Mouse (Mus musculus): ENCODE measurements around the gene Doc2a.

Doc2a gene

GRCm38 (mm10) chr7:126823202-126823711 lies 24.0 kb upstream of the Doc2a start:
- no peak for DNase-seq (ENCODE audit: low read depth, low spot score)

- DNase-seq (ENCODE audit: low read depth, low spot score) = no peak
These were observed 23.3 kb upstream of the Doc2a start for GRCm38 (mm10) chr7:126823940-126824339.

GRCm38 (mm10) chr7:126825403-126825802 lies 21.8 kb upstream of the Doc2a start:
- no peak for DNase-seq (ENCODE audit: low read depth, low spot score)

GRCm38 (mm10) chr7:126825952-126826351 lies 21.3 kb upstream of the Doc2a start:
- no peak for DNase-seq (ENCODE audit: low read depth, low spot score)

- DNase-seq (ENCODE audit: low read depth, low spot score) = no peak
These were observed 15.7 kb upstream of the Doc2a start, which contains the start of gene 4930451I11Rik for GRCm38 (mm10) chr7:126831539-126831938. 4930451I11Rik (minus strand) TSS chr7:126831639.

GRCm38 (mm10) chr7:126832036-126832598 lies 15.1 kb upstream of the Doc2a start:
- peak; percentile 84 for DNase-seq (ENCODE audit: low read depth, low spot score)

DNA sequence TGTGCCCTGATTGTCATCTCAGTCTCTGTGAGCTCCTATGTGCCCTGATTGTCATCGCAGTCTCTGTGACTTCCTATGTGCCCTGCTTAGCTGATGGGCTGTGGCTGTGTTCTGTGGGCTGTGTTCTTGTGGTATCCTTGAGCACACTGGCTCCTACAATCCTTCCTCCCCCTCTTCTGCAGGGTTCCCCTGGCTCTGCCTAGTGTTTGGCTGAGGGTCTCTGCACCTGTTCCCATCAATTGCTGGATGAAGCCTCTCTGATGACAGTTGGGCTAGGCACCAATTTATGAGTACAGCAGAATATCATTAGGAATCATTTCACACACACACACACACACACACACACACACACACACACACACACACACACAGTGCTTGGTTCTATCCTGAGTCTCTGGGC lies 13.9 kb upstream of the Doc2a start:
- DNase-seq (ENCODE audit: low read depth, low spot score) = no peak

DNA sequence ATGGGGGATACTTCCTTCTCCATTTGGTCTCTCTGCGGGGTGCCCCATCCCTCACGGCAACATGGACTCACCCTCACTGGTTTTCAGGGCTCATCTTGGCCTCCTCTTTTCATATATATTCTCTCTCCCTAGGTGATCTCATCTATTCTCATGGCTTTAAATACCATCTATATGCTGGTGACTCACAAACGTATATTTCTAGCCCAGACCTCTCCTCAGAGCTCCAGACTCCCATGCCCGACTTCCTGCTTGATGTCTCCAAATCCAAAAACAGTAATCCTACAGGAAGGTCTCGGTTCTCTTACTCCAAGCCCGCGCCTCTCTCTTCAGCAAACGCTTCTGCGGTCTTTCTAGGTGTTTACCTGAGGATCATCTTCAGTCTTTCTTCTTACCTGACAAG lies 3.9 kb upstream of the Doc2a start:
- no peak for DNase-seq (ENCODE audit: low read depth, low spot score)

GRCm38 (mm10) chr7:126845516-126845915 lies 1.7 kb upstream of the Doc2a start:
- no peak for DNase-seq (ENCODE audit: low read depth, low spot score)

- DNase-seq (ENCODE audit: low read depth, low spot score) = peak; percentile 65
These were observed 494 bp downstream of the Doc2a start for GRCm38 (mm10) chr7:126847421-126848398.

DNA sequence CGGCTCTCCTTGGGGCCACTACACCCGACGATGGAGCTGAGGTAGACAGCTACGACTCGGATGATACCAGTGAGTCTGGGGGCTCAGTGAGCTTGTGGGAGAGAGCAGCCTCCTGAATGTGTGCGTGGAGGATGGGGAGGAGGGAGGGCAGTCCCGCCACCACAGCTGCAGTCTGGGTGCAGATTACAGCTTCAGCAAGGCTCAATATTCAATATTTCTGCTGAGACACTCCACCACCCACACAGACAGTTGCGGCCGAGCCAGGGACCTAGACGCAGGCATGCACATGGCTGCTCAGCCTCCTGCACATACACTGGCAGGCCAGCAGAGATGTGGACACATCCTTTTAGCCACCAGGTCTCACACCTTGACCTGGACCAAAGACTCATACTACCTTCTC lies 1.6 kb downstream of the Doc2a start:
- no peak for DNase-seq (ENCODE audit: low read depth, low spot score)

- DNase-seq (ENCODE audit: low read depth, low spot score) = no peak
These were observed 2.9 kb downstream of the Doc2a start for GRCm38 (mm10) chr7:126850161-126850560.

DNA sequence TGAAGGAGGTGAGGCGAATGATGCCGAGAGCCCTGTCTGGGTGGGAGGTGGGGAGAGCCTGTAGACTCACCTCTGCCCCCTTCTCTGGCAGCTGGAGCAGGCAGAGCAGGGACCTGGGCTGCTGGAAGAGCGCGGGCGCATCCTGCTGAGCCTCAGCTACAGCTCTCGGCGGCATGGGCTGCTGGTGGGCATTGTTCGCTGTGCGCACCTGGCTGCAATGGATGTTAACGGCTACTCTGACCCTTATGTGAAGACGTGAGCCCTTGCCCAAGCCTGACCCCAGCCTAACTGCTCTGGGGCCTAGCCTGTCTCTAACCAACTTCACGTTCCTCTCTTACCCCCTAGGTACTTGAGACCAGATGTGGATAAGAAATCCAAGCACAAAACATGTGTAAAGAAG lies 4.0 kb downstream of the Doc2a start:
- no peak for DNase-seq (ENCODE audit: low read depth, low spot score)

GRCm38 (mm10) chr7:126853454-126853853 lies 6.2 kb downstream of the Doc2a start:
- no peak for DNase-seq (ENCODE audit: low read depth, low spot score)

GRCm38 (mm10) chr7:126855641-126856040 lies 8.4 kb downstream of the Doc2a start:
- no peak for DNase-seq (ENCODE audit: low read depth, low spot score)

- DNase-seq (ENCODE audit: low read depth, low spot score) = no peak
These were observed 9.7 kb downstream of the Doc2a start for GRCm38 (mm10) chr7:126856741-126857420.

- DNase-seq (ENCODE audit: low read depth, low spot score) = no peak
These were observed 13.8 kb downstream of the Doc2a start for GRCm38 (mm10) chr7:126860987-126861386.

- DNase-seq (ENCODE audit: low read depth, low spot score) = peak; percentile 95
These were observed 14.4 kb downstream of the Doc2a start, which contains the start of gene Hirip3 for GRCm38 (mm10) chr7:126861429-126862130. Hirip3 (plus strand) TSS chr7:126861972.

GRCm38 (mm10) chr7:126862147-126862784 lies 15.1 kb downstream of the Doc2a start, which contains the start of gene Ino80e:
Ino80e (minus strand) TSS chr7:126862377.
- peak; percentile 97 for DNase-seq (ENCODE audit: low read depth, low spot score)

- no peak for DNase-seq (ENCODE audit: low read depth, low spot score)
These were observed 16.6 kb downstream of the Doc2a start for GRCm38 (mm10) chr7:126863791-126864190.

GRCm38 (mm10) chr7:126867534-126867933 lies 20.3 kb downstream of the Doc2a start:
- no peak for DNase-seq (ENCODE audit: low read depth, low spot score)
